Mouse (Mus musculus) cortical plate, adult 2 months (tissue): ENCODE results near the gene Togaram2.

Experiments used
- CTCF ChIP-seq: fragments of 200-500 bp; IDR thresholded peaks from 2 replicates; pipeline ENCODE4 v1.5.1; 2011; ENCODE audit warnings: mild to moderate bottlenecking, control low read depth, low read length; ENCODE audit not compliant: insufficient read depth; ENCODE audit errors: extremely low read depth
- POLR2A ChIP-seq: fragments of 200-500 bp; IDR thresholded peaks from 2 replicates; pipeline ENCODE4 v1.6.1; 2011; ENCODE audit warnings: mild to moderate bottlenecking, low read length, control low read depth; ENCODE audit not compliant: insufficient read depth; ENCODE audit errors: extremely low read depth

- no peak for TF ChIP-seq CTCF
- TF ChIP-seq POLR2A = no peak
These were observed 42.0 kb downstream of the Togaram2 start for GRCm38 (mm10) chr17:71715034-71715433.
